In the genomic region with DNA sequence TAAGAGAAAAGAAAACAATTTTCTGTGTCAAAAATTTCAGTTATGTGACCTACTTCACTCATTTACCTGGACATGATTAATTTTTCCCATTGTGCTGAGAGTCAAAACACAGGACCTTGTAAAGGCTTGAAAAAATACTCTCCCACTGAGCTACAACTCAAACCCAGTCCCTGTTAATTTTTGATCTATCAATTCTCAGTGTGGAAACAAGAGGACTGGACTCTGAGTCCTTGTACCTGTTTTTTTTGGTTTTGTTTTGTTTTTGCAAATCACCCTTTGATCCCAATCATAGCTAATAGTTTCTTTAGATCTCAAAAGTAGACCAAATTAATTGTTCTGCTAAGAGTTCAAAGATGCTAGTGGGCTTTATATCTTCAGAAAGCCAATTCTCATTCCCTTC, we compare ENCODE assay signal across 29 mouse cellular contexts. TPM values are rescaled to one million over a fixed set of nuclear protein-coding genes. Genes with fewer than 3 reads are reported as not detected.
DNase-seq lines count a peak whose midpoint lies in the region; ATAC-seq and TF ChIP-seq lines count a peak whose summit lies in the region.
"Had no signal": no experiment of that assay in that cellular context is flagged by ENCODE, and none has a peak within 500 bp of the region (broad histone marks: within the 10 kb centered on the region; RNA-seq: fewer than 3 reads in every experiment).

No protein-coding gene starts in this region.

- H3K4me2 ChIP-seq in kidney, embryonic 15.5 days, result no peak overlapping the region
- H3K4me2 ChIP-seq in CH12.LX (ENCODE audit: insufficient read depth, low read depth, poor library complexity, severe bottlenecking), result 0 out of 2 replicates have a peak overlapping the region, but pooled peaks have one; percentile 13
- H3K4me2 ChIP-seq: embryonic facial prominence, embryonic 13.5 days; forebrain, embryonic 12.5 days; forebrain, embryonic 15.5 days; heart, embryonic 13.5 days; hindbrain, embryonic 13.5 days had no signal

- peaks cover 8% of the 10 kb centered on the region for H3K4me1 ChIP-seq in kidney, adult 2 months (ENCODE audit: control insufficient read depth, insufficient read depth, low read length)
- no peaks in the 10 kb centered on the region for H3K4me1 ChIP-seq in kidney, embryonic 15.5 days
- peaks cover 8 to 28% of the 10 kb centered on the region in 2 experiments; a peak in 3 of 4 replicates for H3K4me1 ChIP-seq in CH12.LX (ENCODE audit: control insufficient read depth in 1 of 2, insufficient read depth in 2 of 2)
- H3K4me1 ChIP-seq: embryonic facial prominence, embryonic 10.5 days; embryonic facial prominence, embryonic 13.5 days; forebrain, embryonic 12.5 days; forebrain, embryonic 15.5 days; hindbrain, embryonic 10.5 days; hindbrain, embryonic 13.5 days had no signal

- no peaks in the 10 kb centered on the region for H3K9me3 ChIP-seq in kidney, embryonic 15.5 days (replicated peaks)
- no peaks in the 10 kb centered on the region for H3K9me3 ChIP-seq in CH12.LX (replicated peaks; ENCODE audit: low read length)
- H3K9me3 ChIP-seq: embryonic facial prominence, embryonic 10.5 days; embryonic facial prominence, embryonic 13.5 days; forebrain, embryonic 12.5 days; forebrain, embryonic 15.5 days; G1E; heart, embryonic 13.5 days; hindbrain, embryonic 10.5 days; hindbrain, embryonic 13.5 days had no signal

- no peaks in the 10 kb centered on the region for H3K27me3 ChIP-seq in kidney, adult 2 months (replicated peaks; ENCODE audit: control insufficient read depth, insufficient read depth, low read length)
- no peaks in the 10 kb centered on the region for H3K27me3 ChIP-seq in kidney, embryonic 15.5 days
- H3K27me3 ChIP-seq in CH12.LX (replicated peaks), result no peaks in the 10 kb centered on the region
- H3K27me3 ChIP-seq: embryonic facial prominence, embryonic 13.5 days; forebrain, embryonic 12.5 days; forebrain, embryonic 15.5 days; heart, embryonic 13.5 days; hindbrain, embryonic 13.5 days; Patski had no signal

- no peaks in the 10 kb centered on the region for H3K36me3 ChIP-seq in kidney, adult 2 months (ENCODE audit: control insufficient read depth, insufficient read depth, low read length)
- no peaks in the 10 kb centered on the region for H3K36me3 ChIP-seq in kidney, embryonic 15.5 days
- no peaks in the 10 kb centered on the region for H3K36me3 ChIP-seq in CH12.LX (replicated peaks in 1 of 2; ENCODE audit: control insufficient read depth in 1 of 2, insufficient read depth in 1 of 2, low read length in 1 of 2)
- H3K36me3 ChIP-seq: embryonic facial prominence, embryonic 10.5 days; embryonic facial prominence, embryonic 13.5 days; forebrain, embryonic 12.5 days; forebrain, embryonic 15.5 days; heart, embryonic 13.5 days; hindbrain, embryonic 10.5 days; hindbrain, embryonic 13.5 days had no signal

- TF ChIP-seq EP300 in CH12.LX (IDR thresholded peaks at IDR 0.05; ENCODE audit: low read length), result no peak

- TF ChIP-seq CTCF in gastrocnemius, adult 2 months (IDR thresholded peaks at IDR 0.05), result no peak
- no peak for TF ChIP-seq CTCF in kidney, adult 2 months (conservative IDR thresholded peaks at IDR 0.05; ENCODE audit: insufficient read depth, insufficient read length, low read depth, low read length)
- no peak for TF ChIP-seq CTCF in CH12.LX (conservative IDR thresholded peaks at IDR 0.05 in 1 of 2, IDR thresholded peaks at IDR 0.05 in 1 of 2; ENCODE audit: low read depth in 2 of 2, low read length in 2 of 2)

- DNase-seq in gastrocnemius, adult 2 months, result no peak
- no peak for DNase-seq in gastrocnemius, postnatal 14 days
- peak; percentile 79 for DNase-seq in kidney, adult 2 months
- no peak for DNase-seq in CH12.LX (ENCODE audit: extremely low read depth)
- no peak for DNase-seq in left cerebral cortex, adult 8-10 months (ENCODE audit: low spot score in 2 of 2)
- DNase-seq: adrenal gland, postnatal 10 days; adrenal gland, postnatal 36 days; cerebellum, adult 11-12 months; cerebellum, adult 8-10 months; cerebellum, postnatal 10 days; cerebellum, postnatal 36 days; embryo, embryonic 11 days; gastrocnemius, postnatal 10 days; heart, adult 11 months; heart, postnatal 10 days; heart, postnatal 36 days had no signal

- dilution Hi-C loops in CH12.LX (cut with MboI; ENCODE audit: extremely low pct_ligation_motif_present, extremely low pct_unique_long_range_greater_than_20kb, low sequenced_read_pairs), result no loop called here

- no peak for TF ChIP-seq POLR2A in kidney, adult 2 months (IDR thresholded peaks at IDR 0.05; ENCODE audit: low read depth, low read length)
- TF ChIP-seq POLR2A in CH12.LX (IDR thresholded peaks at IDR 0.05; ENCODE audit: low read depth, low read length), result no peak

- in situ Hi-C loops in CH12.LX (cut with MboI; ENCODE audit: low pct_ligation_motif_present, low pct_unique_long_range_greater_than_20kb, low sequenced_read_pairs), result no loop called here

- no peaks in the 10 kb centered on the region for H3K79me2 ChIP-seq in CH12.LX (replicated peaks; ENCODE audit: control insufficient read depth, extremely low read depth, insufficient read depth, poor library complexity, severe bottlenecking)

- ATAC-seq in kidney, embryonic 15.5 days (replicated peaks; ENCODE audit: low FRiP score), result no peak
- ATAC-seq: forebrain, embryonic 15.5 days; hindbrain, embryonic 16.5 days; intestine, embryonic 16.5 days; Patski had no signal

- intact Hi-C loops in gastrocnemius, adult 2 months (cut with DNase I), result no loop called here
- intact Hi-C loops in gastrocnemius, postnatal 14 days (cut with DNase I; ENCODE audit: low total_unique reads), result no loop called here

- no peak overlapping the region for H3K4me3 ChIP-seq in gastrocnemius, adult 2 months
- no peak overlapping the region for H3K4me3 ChIP-seq in kidney, adult 2 months (ENCODE audit: insufficient read depth, low read depth, low read length)
- H3K4me3 ChIP-seq in kidney, embryonic 15.5 days (replicated peaks), result no peak overlapping the region
- no peak overlapping the region for H3K4me3 ChIP-seq in CH12.LX (replicated peaks in 1 of 3; ENCODE audit: low read depth in 2 of 3, low read length in 2 of 3, poor library complexity in 1 of 3)
- H3K4me3 ChIP-seq: embryonic facial prominence, embryonic 10.5 days; embryonic facial prominence, embryonic 13.5 days; erythroblast, embryonic 14.5 days; forebrain, embryonic 12.5 days; forebrain, embryonic 15.5 days; heart, embryonic 13.5 days; hindbrain, embryonic 10.5 days; hindbrain, embryonic 13.5 days had no signal

- TF ChIP-seq RAD21 in CH12.LX (IDR thresholded peaks at IDR 0.05; ENCODE audit: low read depth, low read length), result no peak

- no peak overlapping the region for H3K9ac ChIP-seq in kidney, embryonic 15.5 days
- H3K9ac ChIP-seq in CH12.LX (ENCODE audit: insufficient read depth, low read depth), result no peak overlapping the region
- H3K9ac ChIP-seq: embryonic facial prominence, embryonic 13.5 days; forebrain, embryonic 12.5 days; forebrain, embryonic 15.5 days; heart, embryonic 13.5 days; hindbrain, embryonic 13.5 days had no signal

- peak overlapping the region; percentile 89 for H3K27ac ChIP-seq in gastrocnemius, adult 2 months
- H3K27ac ChIP-seq in kidney, adult 2 months (ENCODE audit: insufficient read depth, low read depth, low read length), result peak overlapping the region; percentile 83; the same call in 1 of the 2 replicates
- H3K27ac ChIP-seq in kidney, embryonic 15.5 days, result no peak overlapping the region
- H3K27ac ChIP-seq in CH12.LX (ENCODE audit: insufficient read depth, low read depth), result no peak overlapping the region
- H3K27ac ChIP-seq: embryonic facial prominence, embryonic 10.5 days; embryonic facial prominence, embryonic 13.5 days; forebrain, embryonic 12.5 days; forebrain, embryonic 15.5 days; hindbrain, embryonic 10.5 days; hindbrain, embryonic 13.5 days had no signal

TF ChIP-seq in CH12.LX, 34 proteins besides CTCF, POLR2A, EP300 and RAD21 (continues in another document):
- TF ChIP-seq JUND (conservative IDR thresholded peaks at IDR 0.05; ENCODE audit: low read depth, low read length) (no peak), ZC3H11A (IDR thresholded peaks at IDR 0.05; ENCODE audit: low read depth, low read length) (no peak), HCFC1 (IDR thresholded peaks at IDR 0.05; ENCODE audit: low read depth, low read length) (no peak), NRF1 (IDR thresholded peaks at IDR 0.05; ENCODE audit: low read depth, low read length) (no peak), MEF2A (IDR thresholded peaks at IDR 0.05; ENCODE audit: borderline replicate concordance, low read depth, low read length) (no peak), JUN (IDR thresholded peaks at IDR 0.05; ENCODE audit: insufficient read depth, low read depth, low read length) (no peak), IRF4 (IDR thresholded peaks at IDR 0.05; ENCODE audit: low read depth, low read length) (no peak), MAX (IDR thresholded peaks at IDR 0.05; ENCODE audit: low read length) (no peak), MXI1 (IDR thresholded peaks at IDR 0.05; ENCODE audit: low read depth, low read length) (no peak), TBP (conservative IDR thresholded peaks at IDR 0.05; ENCODE audit: low read depth, low read length) (no peak)

RNA-seq across cellular contexts. Expression of gene Ggt7, which starts 21.7 kb away (rescaled TPM):
- under 1 TPM; 0.53 to 0.71 TPM for total RNA-seq in gastrocnemius, adult 2 months (2021)
- total RNA-seq in gastrocnemius, postnatal 14 days (2021), result 1 to 10 TPM in 1 of 2 experiments, under 1 TPM in 1; 0.57 to 1.2 TPM
- 2.4 and 4.8 TPM in 2 replicates for polyA plus RNA-seq in kidney, adult 2 months (2012; rRNA removed)
- polyA plus RNA-seq in kidney, embryonic 15.5 days (2015; fragmentation: Nextera tagmentation; extraction: Ambion mirVana), result 3.2 and 4.5 TPM in 2 replicates
- total RNA-seq in CH12.LX (2012; rRNA removed) (11.4 and 16.5 TPM in 2 replicates), CH12.LX (2014; rRNA removed) (1.7 and 2.5 TPM in 2 replicates)
- 1.7 and 2.9 TPM in 2 replicates for polyA plus RNA-seq in CH12.LX (2012; ENCODE audit: insufficient read length, low read depth)
- total RNA-seq in left cerebral cortex, adult 8-10 months (2022), result 100 to 1,000 TPM; 104 to 117 (median 113) TPM
- total RNA-seq: G1E had no signal
- polyA plus RNA-seq: erythroblast, embryonic 14.5 days; G1E had no signal

RNA-seq across cellular contexts. Expression of gene Acss2, which starts 21.9 kb away (rescaled TPM):
- 10 to 100 TPM; 29.7 to 53.7 TPM for total RNA-seq in gastrocnemius, adult 2 months (2021)
- 10 to 100 TPM; 26.6 to 31.3 TPM for total RNA-seq in gastrocnemius, postnatal 14 days (2021)
- polyA plus RNA-seq in kidney, adult 2 months (2012; rRNA removed), result 149 and 173 TPM in 2 replicates
- polyA plus RNA-seq in kidney, embryonic 15.5 days (2015; fragmentation: Nextera tagmentation; extraction: Ambion mirVana), result 12.5 and 13.0 TPM in 2 replicates
- total RNA-seq in CH12.LX (2012; rRNA removed) (5.6 and 10.0 TPM in 2 replicates), CH12.LX (2014; rRNA removed) (8.6 and 11.0 TPM in 2 replicates)
- 3.0 and 3.4 TPM in 2 replicates for polyA plus RNA-seq in CH12.LX (2012; ENCODE audit: insufficient read length, low read depth)
- 10 to 100 TPM; 53.0 to 64.3 (median 55.1) TPM for total RNA-seq in left cerebral cortex, adult 8-10 months (2022)

RNA-seq across cellular contexts. Expression of gene Gss, which starts 52.9 kb away (rescaled TPM):
- total RNA-seq in gastrocnemius, adult 2 months (2021), result 1 to 10 TPM; 5.7 to 6.4 TPM
- total RNA-seq in gastrocnemius, postnatal 14 days (2021), result 1 to 10 TPM; 7.4 to 8.3 TPM
- polyA plus RNA-seq in kidney, adult 2 months (2012; rRNA removed), result 248 and 308 TPM in 2 replicates
- 40.1 and 45.0 TPM in 2 replicates for polyA plus RNA-seq in kidney, embryonic 15.5 days (2015; fragmentation: Nextera tagmentation; extraction: Ambion mirVana)
- 16.8 and 17.3 TPM in 2 replicates for total RNA-seq in CH12.LX (2012; rRNA removed)
- 20.1 and 21.9 TPM in 2 replicates for total RNA-seq in CH12.LX (2014; rRNA removed)
- polyA plus RNA-seq in CH12.LX (2012; ENCODE audit: insufficient read length, low read depth), result 18.0 and 20.6 TPM in 2 replicates
- 10 to 100 TPM; 14.6 to 15.7 (median 15.0) TPM for total RNA-seq in left cerebral cortex, adult 8-10 months (2022)

Comparison
In these comparisons a context has a peak if more than half of its experiments do, and no peak if none do; other contexts are left out.
1. H3K27ac ChIP-seq: peak in gastrocnemius, adult 2 months (single experiment) and kidney, adult 2 months (single experiment); none in kidney, embryonic 15.5 days (single experiment) and CH12.LX (single experiment).
2. RNA of gene Ggt7, which starts 21.7 kb away (total RNA-seq): 104 to 117 TPM in left cerebral cortex, adult 8-10 months; 1.7 to 16.5 TPM in CH12.LX, 0.57 to 1.2 TPM in gastrocnemius, postnatal 14 days and 0.53 to 0.71 TPM in gastrocnemius, adult 2 months; every median in the first group is over 4 times any median in the second.